Mouse (Mus musculus) embryonic facial prominence, embryonic 10.5 days (tissue): ENCODE measurements at regions not wholly inside any gene's neighbourhood (a gene's known extent, or its start where the extent isn't known, plus 50 kb on each side); places are given as distances from the start of the nearest gene placed in this dataset.
A peak's percentile ranks its signal among the peaks of the same experiment; 100 is the strongest.

ENCODE experiments used
- DNase-seq: peaks from one replicate; pipeline ENCODE4 v3.0.0-alpha.2; 2017; ENCODE audit warnings: low spot score
- H3K27ac ChIP-seq: fragments of 300-500 bp; sonication (generic); replicated peaks from 2 replicates; pipeline ENCODE4 v1.5.1; 2016; ENCODE audit warnings: mild to moderate bottlenecking
- H3K27me3 ChIP-seq: fragments of 300-500 bp; sonication (generic); replicated peaks from 2 replicates; pipeline ENCODE4 v1.6.1; 2016; ENCODE audit warnings: low read depth, mild to moderate bottlenecking; ENCODE audit not compliant: poor library complexity, severe bottlenecking
- H3K36me3 ChIP-seq: fragments of 300-500 bp; sonication (generic); replicated peaks from 2 replicates; pipeline ENCODE4 v1.6.1; 2016; ENCODE audit warnings: mild to moderate bottlenecking, moderate library complexity
- H3K4me1 ChIP-seq: fragments of 300-500 bp; sonication (generic); 2 replicates; pipeline ENCODE4 v1.6.1; 2016
- H3K4me3 ChIP-seq: fragments of 300-500 bp; sonication (generic); 2 replicates; pipeline ENCODE4 v1.5.1; 2016; ENCODE audit warnings: mild to moderate bottlenecking, moderate library complexity
- H3K9me3 ChIP-seq: fragments of 300-500 bp; sonication (generic); 2 replicates; pipeline ENCODE4 v1.6.1; 2016; ENCODE audit warnings: mild to moderate bottlenecking
- WGBS: fragments of 180-500 bp; shearing (Covaris S2); methylation state at CpG from one replicate; pipeline ENCODE4 v1.1.7; 2016; 5-methylcytosine and 5-hydroxymethylcytosine counted together

- H3K27me3 ChIP-seq, result no peaks in the 10 kb centered on the region
- no peaks in the 10 kb centered on the region for H3K9me3 ChIP-seq
- DNase-seq, result no peak
- WGBS, result 77% methylated on average over 7 of the region's 7 CpGs
- no peaks in the 10 kb centered on the region for H3K4me1 ChIP-seq
- no peak overlapping the region for H3K4me3 ChIP-seq
- H3K27ac ChIP-seq, result no peak overlapping the region
- no peaks in the 10 kb centered on the region for H3K36me3 ChIP-seq
Observed at GRCm38 (mm10) chr13:99047219-99047618, 62.9 kb upstream of the 1700024P04Rik start.

GRCm38 (mm10) chr13:99046737-99047136 is 62.4 kb upstream of the 1700024P04Rik start:
- DNase-seq, result no peak
- Histone ChIP-seq H3K4me3 (no peak overlapping the region), H3K36me3 (no peaks in the 10 kb centered on the region), H3K27ac (no peak overlapping the region), H3K27me3 (no peaks in the 10 kb centered on the region), H3K4me1 (no peaks in the 10 kb centered on the region), H3K9me3 (no peaks in the 10 kb centered on the region)
- 76% methylated on average over 1 of the region's 1 CpGs for WGBS

GRCm38 (mm10) chr13:99042086-99042485 is 57.7 kb upstream of the 1700024P04Rik start:
- Histone ChIP-seq H3K9me3 (no peaks in the 10 kb centered on the region), H3K4me1 (peaks cover 16% of the 10 kb centered on the region), H3K36me3 (no peaks in the 10 kb centered on the region), H3K27ac (no peak overlapping the region), H3K27me3 (no peaks in the 10 kb centered on the region), H3K4me3 (no peak overlapping the region)
- WGBS, result 93% methylated on average over 6 of the region's 6 CpGs
- DNase-seq, result no peak

- Histone ChIP-seq H3K4me1 (peaks cover 16% of the 10 kb centered on the region), H3K9me3 (no peaks in the 10 kb centered on the region), H3K36me3 (no peaks in the 10 kb centered on the region), H3K4me3 (no peak overlapping the region), H3K27me3 (no peaks in the 10 kb centered on the region), H3K27ac (no peak overlapping the region)
- 91% methylated on average over 6 of the region's 6 CpGs for WGBS
- no peak for DNase-seq
Observed at GRCm38 (mm10) chr13:99041256-99041655, 56.9 kb upstream of the 1700024P04Rik start.

GRCm38 (mm10) chr13:99040846-99041245 is 56.5 kb upstream of the 1700024P04Rik start:
- H3K36me3 ChIP-seq, result no peaks in the 10 kb centered on the region
- WGBS, result 90% methylated on average over 6 of the region's 6 CpGs
- no peak overlapping the region for H3K27ac ChIP-seq
- H3K9me3 ChIP-seq, result no peaks in the 10 kb centered on the region
- DNase-seq, result no peak
- H3K4me3 ChIP-seq, result no peak overlapping the region
- H3K4me1 ChIP-seq, result peaks cover 16% of the 10 kb centered on the region
- H3K27me3 ChIP-seq, result no peaks in the 10 kb centered on the region

- Histone ChIP-seq H3K4me3 (no peak overlapping the region), H3K36me3 (no peaks in the 10 kb centered on the region), H3K9me3 (no peaks in the 10 kb centered on the region), H3K4me1 (peaks cover 16% of the 10 kb centered on the region), H3K27me3 (no peaks in the 10 kb centered on the region), H3K27ac (no peak overlapping the region)
- DNase-seq, result no peak
- WGBS, result 78% methylated on average over 4 of the region's 4 CpGs
Observed at GRCm38 (mm10) chr13:99040171-99040570, 55.8 kb upstream of the 1700024P04Rik start.

GRCm38 (mm10) chr13:99039063-99039385 is 54.7 kb upstream of the 1700024P04Rik start:
- Histone ChIP-seq H3K27me3 (no peaks in the 10 kb centered on the region), H3K27ac (peak overlapping the region; percentile 24; the same call in 1 of the 2 replicates), H3K4me3 (no peak overlapping the region), H3K4me1 (peaks cover 16% of the 10 kb centered on the region), H3K36me3 (no peaks in the 10 kb centered on the region), H3K9me3 (no peaks in the 10 kb centered on the region)
- no peak for DNase-seq
- 89% methylated on average over 7 of the region's 7 CpGs for WGBS

GRCm38 (mm10) chr13:99038198-99039062 is 54.1 kb upstream of the 1700024P04Rik start:
- Histone ChIP-seq H3K9me3 (no peaks in the 10 kb centered on the region), H3K4me1 (peaks cover 18% of the 10 kb centered on the region)

GRCm38 (mm10) chr13:99037131-99037530 is 52.8 kb upstream of the 1700024P04Rik start:
- WGBS, result 90% methylated on average over 4 of the region's 4 CpGs

More at GRCm38 (mm10) chr13:99038198-99039062, 54.1 kb upstream of the 1700024P04Rik start:
- DNase-seq, result peak; percentile 19
- H3K4me3 ChIP-seq, result no peak overlapping the region; the same call in 1 of the 2 replicates
- H3K36me3 ChIP-seq, result no peaks in the 10 kb centered on the region
- H3K27me3 ChIP-seq, result 0 out of 2 replicates have a peak, but pooled peaks cover 1% of the 10 kb centered on the region
- WGBS, result 44% methylated on average over 15 of the region's 15 CpGs
- H3K27ac ChIP-seq, result peak overlapping the region; percentile 24

More at GRCm38 (mm10) chr13:99037131-99037530, 52.8 kb upstream of the 1700024P04Rik start:
- no peak overlapping the region for H3K27ac ChIP-seq
- H3K36me3 ChIP-seq, result no peaks in the 10 kb centered on the region
- H3K9me3 ChIP-seq, result no peaks in the 10 kb centered on the region
- H3K4me1 ChIP-seq, result peaks cover 23% of the 10 kb centered on the region
- H3K4me3 ChIP-seq, result no peak overlapping the region
- no peak for DNase-seq
- H3K27me3 ChIP-seq, result 0 out of 2 replicates have a peak, but pooled peaks cover 5% of the 10 kb centered on the region
